Mouse (Mus musculus): ENCODE results near the gene Rnf8.

DNA sequence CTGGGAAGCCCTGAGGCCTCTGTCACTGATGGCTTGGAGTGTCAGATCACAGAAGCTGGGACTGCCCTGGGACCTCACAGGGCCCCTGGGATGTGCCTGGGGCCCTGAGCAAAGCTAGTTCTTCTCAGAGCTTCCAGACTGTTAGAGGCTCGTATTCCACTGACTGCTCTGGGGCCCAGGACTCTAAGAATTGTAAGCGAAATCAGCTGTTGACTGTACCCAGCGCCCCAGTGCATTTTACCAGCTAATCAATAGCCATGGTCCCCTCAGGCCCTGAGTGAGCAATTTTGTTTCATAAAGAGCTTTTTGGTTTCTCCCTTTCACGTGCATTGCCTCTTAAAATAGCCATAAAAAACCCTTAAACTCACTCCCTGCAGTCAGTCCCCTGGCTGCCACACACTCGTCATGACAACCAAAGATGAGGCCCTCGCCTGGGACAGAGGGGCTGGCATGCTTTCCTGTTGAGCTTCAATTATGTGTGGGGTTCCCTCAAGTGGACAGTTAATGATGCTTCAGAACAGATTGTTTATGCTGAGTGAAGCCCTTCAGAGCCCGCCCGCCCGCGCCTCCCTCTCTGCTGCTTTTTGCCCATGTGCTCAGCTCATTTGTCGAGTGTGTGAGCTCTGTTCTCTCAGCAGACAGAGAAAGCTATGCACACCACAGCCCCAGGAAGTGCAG lies 25.2 kb upstream of the Rnf8 start:
- no peak for TF ChIP-seq CTCF (IDR thresholded peaks at IDR 0.05; ENCODE audit: low read depth, low read length)
- no peak for TF ChIP-seq TAL1 (conservative IDR thresholded peaks at IDR 0.05; ENCODE audit: low read depth, low read length)
- no peak for TF ChIP-seq GATA1 (IDR thresholded peaks at IDR 0.05; ENCODE audit: borderline replicate concordance, low read length)
- TF ChIP-seq POLR2AphosphoS5 (IDR thresholded peaks at IDR 0.05; ENCODE audit: insufficient replicate concordance, low read depth, low read length) = no peak
